Mouse (Mus musculus) colon, adult 2 months (tissue): ENCODE data around the gene Erg. TPM values are rescaled to one million over a fixed set of nuclear protein-coding genes. Genes with fewer than 3 reads are reported as not detected.

Experiments used
- polyA plus RNA-seq: library from polyadenylated mRNA; depleted of rRNA; stranded (reverse); fragments of >200 nt; gene quantifications from 2 replicates; pipeline ENCODE4 v1.2.3, GENCODE M21; 2012; rRNA removed

Erg gene
- polyA plus RNA-seq, result 5.5 and 5.6 TPM in 2 replicates

DNA sequence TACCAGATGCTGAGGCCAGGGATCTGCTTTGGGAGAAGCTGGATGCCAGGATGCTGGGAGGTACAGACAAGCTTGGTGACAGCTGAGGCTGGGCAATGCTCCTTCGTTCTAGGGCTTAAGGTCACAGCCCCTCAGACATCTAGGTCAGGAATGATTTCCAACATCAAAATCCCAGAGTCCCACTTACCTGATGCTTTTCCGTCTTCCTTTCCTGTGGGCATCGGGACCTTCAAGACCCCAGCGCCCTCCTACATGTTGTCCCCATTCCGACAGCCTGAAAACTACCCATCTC, at the start of gene Erg:
Gene Erg (minus strand): TSS at position 283 of the 292 bp plus-strand sequence.

Other genes with a start within 250 kb of the Erg start
- 204 and 239 TPM in 2 replicates for gene Ets2, start 115.5 kb upstream of the Erg start, polyA plus RNA-seq